Mouse (Mus musculus) erythroblast, embryonic 14.5 days (primary cell): Measurements from ENCODE around the gene Epn2. TPM values are rescaled to one million over a fixed set of nuclear protein-coding genes. Genes with fewer than 3 reads are reported as not detected.

Experiments used
- H3K27me3 ChIP-seq: 2 replicates; pipeline ENCODE4 v1.6.1; 2012; ENCODE audit warnings: inconsistent platforms; ENCODE audit not compliant: control insufficient read depth
- H3K36me3 ChIP-seq: 2 replicates; pipeline ENCODE4 v1.6.1; 2012; ENCODE audit warnings: mild to moderate bottlenecking, inconsistent platforms; ENCODE audit not compliant: control insufficient read depth
- H3K4me1 ChIP-seq: 2 replicates; pipeline ENCODE4 v1.6.1; 2012; ENCODE audit warnings: inconsistent platforms; ENCODE audit not compliant: control insufficient read depth
- H3K4me3 ChIP-seq: replicated peaks from 2 replicates; pipeline ENCODE3; 2012; ENCODE audit warnings: moderate library complexity, mild to moderate bottlenecking, inconsistent platforms
- H3K9me3 ChIP-seq: 2 replicates; pipeline ENCODE4 v1.6.1; 2012; ENCODE audit warnings: low read length, inconsistent platforms, mixed read lengths; ENCODE audit not compliant: control insufficient read depth
- GATA1 ChIP-seq: IDR thresholded peaks from 2 replicates; pipeline ENCODE4 v1.6.1; 2012; ENCODE audit warnings: low read length, inconsistent platforms, mixed read lengths
- TAL1 ChIP-seq: IDR thresholded peaks from 3 replicates; pipeline ENCODE4 v1.6.1; 2012; ENCODE audit warnings: low read length, inconsistent platforms, mixed read lengths
- polyA plus RNA-seq: library from polyadenylated mRNA; stranded (reverse); fragments of >175 nt; gene quantifications from 2 replicates; pipeline ENCODE4 v1.2.3, GENCODE M21; 2012

Epn2 gene
- polyA plus RNA-seq, 1 experiment, result not detected

GRCm38 (mm10) chr11:61469317-61469917 is 110.1 kb downstream of the Epn2 start:
- Histone ChIP-seq H3K4me3 (no peak overlapping the region), H3K36me3 (no peaks in the 10 kb centered on the region), H3K27me3 (no peaks in the 10 kb centered on the region), H3K4me1 (no peaks in the 10 kb centered on the region), H3K9me3 (no peaks in the 10 kb centered on the region)
- no peak for TF ChIP-seq GATA1
- TF ChIP-seq TAL1, result no peak

- Histone ChIP-seq H3K36me3 (no peaks in the 10 kb centered on the region), H3K27me3 (no peaks in the 10 kb centered on the region), H3K4me3 (no peak overlapping the region), H3K4me1 (no peaks in the 10 kb centered on the region), H3K9me3 (no peaks in the 10 kb centered on the region)
- TF ChIP-seq TAL1, result no peak
- TF ChIP-seq GATA1, result no peak
Observed at GRCm38 (mm10) chr11:61468534-61468933, 111.0 kb downstream of the Epn2 start.

Other genes with a start within 250 kb of the Epn2 start
- not detected in 2 replicates for gene Slc47a2, start 236.8 kb downstream of the Epn2 start, polyA plus RNA-seq
- not detected in 2 replicates for gene Slc47a1, start 201.3 kb downstream of the Epn2 start, polyA plus RNA-seq
- not detected in 2 replicates for gene Rnf112, start 125.6 kb downstream of the Epn2 start, polyA plus RNA-seq
- not detected in 2 replicates for gene Mfap4, start 94.3 kb downstream of the Epn2 start, polyA plus RNA-seq
- 1.6 and 1.7 TPM in 2 replicates for gene Mapk7, start 85.3 kb downstream of the Epn2 start, polyA plus RNA-seq
- 0.41 and 0.48 TPM in 2 replicates for gene B9d1, start 74.5 kb downstream of the Epn2 start, polyA plus RNA-seq
- gene Grap, start 73.6 kb upstream of the Epn2 start, polyA plus RNA-seq, result 0.06 and 0.10 TPM in 2 replicates
- 1.5 and 1.7 TPM in 2 replicates for gene Fam83g, start 104.4 kb upstream of the Epn2 start, polyA plus RNA-seq
- gene Slc5a10, start 141.1 kb upstream of the Epn2 start, polyA plus RNA-seq, result not detected in 2 replicates
- gene Prpsap2, start 182.4 kb upstream of the Epn2 start, polyA plus RNA-seq, result 0.16 TPM in 2 replicates